Mouse (Mus musculus): ENCODE data around the gene Ugp2. TPM values are rescaled to one million over a fixed set of nuclear protein-coding genes. Genes with fewer than 3 reads are reported as not detected.
"Not testable (repeated sequence)": the region's sequence is repeated elsewhere in the genome, so short reads cannot be mapped to it uniquely, and the experiment has no call there.

Gene Ugp2
- polyA plus RNA-seq, 1 experiment from 2014 or later: 178 TPM

GRCm38 (mm10) chr11:21288153-21288552 lies 82.8 kb downstream of the Ugp2 start:
- not testable (repeated sequence) for H3K4me2 ChIP-seq (ENCODE audit: low read depth, low read length); H3K4me1 ChIP-seq (ENCODE audit: control insufficient read depth, insufficient read depth, low read length); H3K9me3 ChIP-seq (replicated peaks; ENCODE audit: control insufficient read depth, low read length); H3K27me3 ChIP-seq (ENCODE audit: control insufficient read depth, insufficient read depth, low read length); ATAC-seq (replicated peaks; ENCODE audit: extremely low read depth, insufficient read depth, low FRiP score); H3K27ac ChIP-seq (ENCODE audit: low read length); H3K4me3 ChIP-seq (ENCODE audit: low read length); H3K9ac ChIP-seq (ENCODE audit: low read length); H3K36me3 ChIP-seq (ENCODE audit: control insufficient read depth, insufficient read depth)
- WGBS: 92% methylated on average over 2 of the region's 2 CpGs

GRCm38 (mm10) chr11:21286391-21286790 lies 84.6 kb downstream of the Ugp2 start:
- Histone ChIP-seq H3K9ac (ENCODE audit: low read length) (no peak overlapping the region), H3K4me2 (ENCODE audit: low read depth, low read length) (no peak overlapping the region), H3K27me3 (ENCODE audit: control insufficient read depth, insufficient read depth, low read length) (no peaks in the 10 kb centered on the region), H3K27ac (ENCODE audit: low read length) (no peak overlapping the region), H3K9me3 (replicated peaks; ENCODE audit: control insufficient read depth, low read length) (no peaks in the 10 kb centered on the region), H3K4me3 (ENCODE audit: low read length) (no peak overlapping the region), H3K36me3 (ENCODE audit: control insufficient read depth, insufficient read depth) (peaks cover 6% of the 10 kb centered on the region), H3K4me1 (ENCODE audit: control insufficient read depth, insufficient read depth, low read length) (no peaks in the 10 kb centered on the region)
- ATAC-seq (replicated peaks; ENCODE audit: extremely low read depth, insufficient read depth, low FRiP score): no peak
- WGBS: 60% methylated on average over 3 of the region's 3 CpGs

GRCm38 (mm10) chr11:21276151-21276550 lies 94.8 kb downstream of the Ugp2 start:
- WGBS: 82% methylated on average over 2 of the region's 2 CpGs
- Histone ChIP-seq H3K36me3 (ENCODE audit: control insufficient read depth, insufficient read depth) (peaks cover 11% of the 10 kb centered on the region), H3K4me2 (ENCODE audit: low read depth, low read length) (no peak overlapping the region), H3K4me3 (ENCODE audit: low read length) (no peak overlapping the region), H3K9me3 (replicated peaks; ENCODE audit: control insufficient read depth, low read length) (no peaks in the 10 kb centered on the region), H3K4me1 (ENCODE audit: control insufficient read depth, insufficient read depth, low read length) (no peaks in the 10 kb centered on the region), H3K9ac (ENCODE audit: low read length) (no peak overlapping the region), H3K27ac (ENCODE audit: low read length) (no peak overlapping the region), H3K27me3 (ENCODE audit: control insufficient read depth, insufficient read depth, low read length) (no peaks in the 10 kb centered on the region)
- ATAC-seq (replicated peaks; ENCODE audit: extremely low read depth, insufficient read depth, low FRiP score): no peak

MicroRNAs encoded within 50 kb of the gene (microRNA counts, 519-probe panel; counts per million panel counts)
- microRNA mmu-miR-1933-3p (1,506 counts per million, percentile 10 among the panel's probes with 10 or more counts), microRNA mmu-miR-1933-5p (not detected)

Small RNAs within 50 kb of the gene (microRNA-seq; reads per million reads assigned to microRNA genes)
- not detected for gene Mir1933

Other genes starting within 250 kb of the Ugp2 start
- 6.8 and 7.0 TPM in 2 replicates for gene Vps54, start 131.9 kb downstream of the Ugp2 start, polyA plus RNA-seq (2015; fragmentation: Nextera tagmentation; extraction: Ambion mirVana)
- gene Wdpcp, start 201.0 kb upstream of the Ugp2 start, polyA plus RNA-seq (2015; fragmentation: Nextera tagmentation; extraction: Ambion mirVana): 7.4 and 7.8 TPM in 2 replicates
- 2,007 and 2,061 TPM in 2 replicates for gene Mdh1, start 201.2 kb upstream of the Ugp2 start, polyA plus RNA-seq (2015; fragmentation: Nextera tagmentation; extraction: Ambion mirVana)

All from heart, embryonic 16.5 days (tissue).